Mouse (Mus musculus) lung, embryonic 15.5 days (tissue): ENCODE data around the gene Usp25. TPM values are rescaled to one million over a fixed set of nuclear protein-coding genes. Genes with fewer than 3 reads are reported as not detected.

Experiments
- ATAC-seq: fragments of 200-750 bp; cut with Nextera tagmentation; 2 replicates; pipeline ENCODE4 v1.8.0; 2017; ENCODE audit warnings: moderate number of reproducible peaks, borderline replicate concordance; ENCODE audit not compliant: low FRiP score, low TSS enrichment; ENCODE audit errors: extremely low read depth
- H3K27ac ChIP-seq: fragments of 300-500 bp; sonication (generic); 2 replicates; pipeline ENCODE4 v1.5.1; 2015; ENCODE audit warnings: moderate library complexity, mild to moderate bottlenecking, inconsistent platforms
- H3K27me3 ChIP-seq: fragments of 300-500 bp; sonication (generic); 2 replicates; pipeline ENCODE4 v1.6.1; 2015; ENCODE audit warnings: inconsistent platforms
- H3K36me3 ChIP-seq: fragments of 300-500 bp; sonication (generic); 2 replicates; pipeline ENCODE4 v1.6.1; 2015; ENCODE audit warnings: inconsistent platforms
- H3K4me1 ChIP-seq: fragments of 300-500 bp; sonication (generic); 2 replicates; pipeline ENCODE4 v1.6.1; 2015; ENCODE audit warnings: inconsistent platforms
- H3K4me2 ChIP-seq: fragments of 300-500 bp; sonication (generic); 2 replicates; pipeline ENCODE4 v1.6.1; 2015; ENCODE audit warnings: inconsistent platforms, mild to moderate bottlenecking, moderate library complexity
- H3K4me3 ChIP-seq: fragments of 300-500 bp; sonication (generic); 2 replicates; pipeline ENCODE4 v1.5.1; 2015; ENCODE audit warnings: mild to moderate bottlenecking, inconsistent platforms
- H3K9ac ChIP-seq: fragments of 300-500 bp; sonication (generic); 2 replicates; pipeline ENCODE4 v1.6.1; 2015; ENCODE audit warnings: inconsistent platforms
- H3K9me3 ChIP-seq: fragments of 300-500 bp; sonication (generic); 2 replicates; pipeline ENCODE4 v1.6.1; 2016; ENCODE audit warnings: inconsistent platforms
- WGBS: fragments of 180-500 bp; shearing (Covaris S2); methylation state at CpG from one replicate; pipeline ENCODE4 v1.1.7; 2015; 5-methylcytosine and 5-hydroxymethylcytosine counted together
- polyA plus RNA-seq: library from polyadenylated mRNA; unstranded; fragments of >200 nt; fragmentation: Nextera tagmentation; extraction: Ambion mirVana; gene quantifications from 2 replicates; pipeline ENCODE4 v1.2.1, GENCODE M21; 2015

Gene Usp25
- polyA plus RNA-seq, 1 experiment from 2014 or later, result 20.4 TPM

DNA sequence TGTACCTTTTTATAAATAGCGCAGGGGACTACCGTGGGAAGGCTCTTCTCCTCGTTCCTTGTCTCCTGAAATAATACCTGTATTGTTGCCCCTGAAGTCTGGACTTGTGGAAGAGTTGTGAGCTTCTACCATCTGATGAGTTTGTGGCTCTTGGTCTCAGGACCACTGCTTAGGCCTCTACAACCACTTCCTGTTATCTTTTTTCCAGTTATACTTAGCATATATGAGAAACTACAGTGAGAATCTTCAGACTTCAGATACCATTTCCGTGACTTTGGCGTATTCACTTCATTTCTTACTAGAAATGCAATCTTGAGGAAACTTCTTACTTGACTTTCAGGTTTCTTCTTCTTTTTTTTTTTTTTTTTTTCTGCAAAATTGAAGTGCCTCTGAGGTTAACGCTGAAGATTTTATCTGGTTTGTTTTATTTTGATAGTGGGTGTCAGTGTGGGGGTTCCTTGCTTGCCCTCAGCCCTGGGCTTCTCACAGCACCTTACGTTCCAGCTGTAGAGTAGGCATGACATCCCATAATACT lies 81.6 kb downstream of the Usp25 start:
- Histone ChIP-seq H3K36me3 (peaks cover 10% of the 10 kb centered on the region; the same call in 1 of the 2 replicates), H3K4me2 (no peak overlapping the region), H3K9ac (no peak overlapping the region), H3K9me3 (no peaks in the 10 kb centered on the region), H3K4me3 (no peak overlapping the region), H3K27ac (no peak overlapping the region), H3K4me1 (no peaks in the 10 kb centered on the region), H3K27me3 (no peaks in the 10 kb centered on the region)
- WGBS, result 84% methylated on average over 7 of the region's 7 CpGs
- no peak for ATAC-seq

DNA sequence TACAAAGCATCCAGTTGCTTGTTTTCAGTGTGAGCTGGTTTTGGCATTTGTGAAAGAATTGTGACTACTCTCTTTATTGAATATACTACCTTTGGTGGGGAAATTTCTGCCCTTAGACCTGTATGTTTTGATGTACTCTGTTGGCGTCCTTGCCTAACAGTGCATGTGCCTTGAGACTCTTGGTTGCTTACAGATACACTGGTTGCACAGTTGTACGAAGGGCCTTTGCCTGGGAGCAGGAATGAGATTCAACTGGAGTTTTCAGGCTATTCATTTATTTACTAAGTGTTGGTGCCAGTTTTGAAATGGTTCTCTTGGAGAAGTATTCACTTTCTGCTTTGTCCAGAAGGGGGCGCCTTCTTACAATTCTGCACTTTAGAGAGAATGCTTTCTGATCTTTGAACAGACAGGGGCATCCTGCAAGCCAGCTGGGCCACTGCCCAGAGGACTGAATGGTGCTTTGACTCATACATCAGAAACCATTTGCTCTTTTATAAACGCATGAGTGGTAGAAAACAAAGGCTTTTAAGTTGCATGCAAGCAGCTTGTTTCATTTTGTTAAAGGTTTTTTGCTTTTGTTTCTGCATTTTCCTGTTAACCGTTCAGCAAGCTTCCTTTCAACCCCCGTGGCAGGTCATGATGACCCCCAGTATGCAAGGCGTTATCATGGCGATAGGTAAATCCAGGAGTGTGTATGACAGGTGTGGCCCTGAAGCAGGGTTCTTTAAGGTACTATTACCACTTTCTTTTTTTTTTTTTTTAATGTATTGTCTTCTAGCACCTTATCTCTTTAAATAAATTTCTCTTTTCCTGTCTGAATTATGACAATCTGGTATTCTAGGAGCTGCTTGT lies 85.7 kb downstream of the Usp25 start:
- H3K27me3 ChIP-seq, result no peaks in the 10 kb centered on the region
- no peaks in the 10 kb centered on the region for H3K9me3 ChIP-seq
- no peak for ATAC-seq
- WGBS, result 63% methylated on average over 8 of the region's 8 CpGs
- H3K4me3 ChIP-seq, result no peak overlapping the region
- peaks cover 12% of the 10 kb centered on the region; the same call in 1 of the 2 replicates for H3K36me3 ChIP-seq
- no peaks in the 10 kb centered on the region for H3K4me1 ChIP-seq
- H3K9ac ChIP-seq, result no peak overlapping the region
- H3K27ac ChIP-seq, result no peak overlapping the region
- no peak overlapping the region for H3K4me2 ChIP-seq

DNA sequence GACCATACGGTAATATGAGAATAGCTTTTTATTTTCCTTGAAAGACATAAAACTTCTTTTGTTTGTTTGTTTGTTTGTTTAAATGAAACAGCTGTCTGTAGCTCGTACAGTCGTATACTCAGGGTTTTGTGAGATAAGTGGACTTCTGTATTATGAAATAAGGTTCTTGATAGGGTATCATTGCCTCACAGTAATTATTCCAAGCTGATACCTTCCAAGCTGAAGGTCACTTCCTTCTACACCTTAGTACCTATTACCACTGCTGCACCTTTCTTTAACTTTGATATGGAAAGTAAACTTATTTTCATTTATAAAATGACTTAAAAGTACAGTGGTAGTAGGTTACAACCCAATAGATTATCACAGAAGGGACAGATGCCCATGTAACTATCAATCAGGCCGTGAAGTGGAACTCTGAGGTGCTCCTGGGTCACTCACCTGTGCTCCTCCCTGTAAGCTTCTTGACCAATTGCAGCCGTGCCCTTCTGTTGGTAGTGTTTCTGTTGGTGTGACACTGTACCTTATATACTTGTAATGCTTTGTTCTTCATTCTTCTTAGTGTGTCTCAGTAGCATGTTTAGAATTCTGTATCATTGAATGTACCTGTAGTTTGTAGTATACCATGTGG lies 90.2 kb downstream of the Usp25 start:
- H3K4me1 ChIP-seq, result no peaks in the 10 kb centered on the region
- H3K36me3 ChIP-seq, result peaks cover 6% of the 10 kb centered on the region; the same call in 1 of the 2 replicates
- H3K27me3 ChIP-seq, result no peaks in the 10 kb centered on the region
- no peak overlapping the region for H3K27ac ChIP-seq
- no peak overlapping the region for H3K9ac ChIP-seq
- no peaks in the 10 kb centered on the region for H3K9me3 ChIP-seq
- no peak for ATAC-seq
- no peak overlapping the region for H3K4me3 ChIP-seq
- H3K4me2 ChIP-seq, result no peak overlapping the region
- 92% methylated on average over 5 of the region's 5 CpGs for WGBS

DNA sequence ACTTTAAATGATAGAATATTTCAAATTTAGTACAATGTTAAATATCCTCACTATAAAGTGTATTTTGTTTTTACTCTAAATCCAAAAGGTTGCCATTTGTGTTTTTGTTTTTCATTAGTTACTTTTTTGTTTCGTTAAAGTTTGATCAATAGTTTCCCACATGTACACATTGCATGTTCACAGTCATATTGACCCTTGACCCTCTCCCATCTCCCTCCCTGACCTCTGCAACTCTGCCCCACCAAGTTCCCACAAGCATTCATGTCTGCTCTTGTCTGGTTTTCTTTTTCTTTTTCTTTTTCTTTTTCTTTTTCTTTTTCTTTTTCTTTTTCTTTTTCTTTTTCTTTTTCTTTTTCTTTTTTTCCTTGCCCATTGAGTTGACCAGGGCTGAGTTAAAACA lies 97.8 kb downstream of the Usp25 start:
- Histone ChIP-seq H3K4me3 (no peak overlapping the region), H3K9ac (no peak overlapping the region), H3K36me3 (peaks cover 34% of the 10 kb centered on the region), H3K27ac (no peak overlapping the region), H3K4me1 (no peaks in the 10 kb centered on the region), H3K9me3 (no peaks in the 10 kb centered on the region), H3K27me3 (no peaks in the 10 kb centered on the region), H3K4me2 (no peak overlapping the region)
- WGBS, result 92% methylated on average over 1 of the region's 1 CpGs
- no peak for ATAC-seq

DNA sequence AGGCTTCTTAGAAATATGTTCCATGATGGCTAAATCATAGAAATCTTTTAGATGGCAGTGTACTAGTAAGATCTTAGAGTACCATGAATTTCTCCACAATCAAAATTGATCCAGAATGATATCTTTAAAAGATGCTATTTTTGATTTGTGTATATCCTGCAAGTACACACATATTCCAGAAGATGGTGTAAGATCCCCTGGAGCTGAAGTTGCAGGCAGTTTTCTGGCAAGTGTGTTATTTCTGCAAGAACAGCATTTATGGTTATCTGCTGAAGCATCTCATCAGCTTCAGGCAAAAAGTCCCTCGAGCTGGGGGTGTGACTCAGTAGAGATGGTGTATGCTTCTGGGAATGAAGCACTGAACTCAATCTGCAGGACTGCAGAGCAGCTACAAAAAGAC lies 112.4 kb downstream of the Usp25 start:
- no peak for ATAC-seq
- WGBS, result 45% methylated on average over 1 of the region's 1 CpGs
- Histone ChIP-seq H3K9me3 (no peaks in the 10 kb centered on the region), H3K27me3 (no peaks in the 10 kb centered on the region), H3K9ac (no peak overlapping the region), H3K4me2 (no peak overlapping the region), H3K27ac (no peak overlapping the region), H3K36me3 (no peaks in the 10 kb centered on the region), H3K4me3 (no peak overlapping the region), H3K4me1 (no peaks in the 10 kb centered on the region)

DNA sequence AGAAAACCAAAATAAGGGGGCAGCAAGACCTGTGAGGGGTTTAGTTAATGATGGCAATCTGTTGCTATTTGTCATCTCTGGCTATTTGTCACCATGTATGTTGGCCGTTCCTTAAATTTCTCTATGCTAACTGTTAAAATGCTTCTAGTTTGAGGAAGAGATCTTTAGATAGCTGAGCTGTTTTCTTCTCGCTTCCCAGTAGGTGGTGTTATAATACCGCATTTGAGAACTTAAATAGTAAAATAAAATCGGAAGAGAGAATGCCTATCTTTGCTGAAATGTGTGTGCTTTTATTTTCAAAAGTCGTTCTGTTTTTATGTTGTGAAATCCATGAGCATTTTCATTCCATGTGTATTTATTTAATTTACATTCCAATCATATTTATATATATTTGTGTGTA lies 115.2 kb downstream of the Usp25 start:
- Histone ChIP-seq H3K9me3 (no peaks in the 10 kb centered on the region), H3K36me3 (no peaks in the 10 kb centered on the region), H3K4me2 (no peak overlapping the region), H3K4me1 (no peaks in the 10 kb centered on the region), H3K27ac (no peak overlapping the region), H3K4me3 (no peak overlapping the region), H3K9ac (no peak overlapping the region), H3K27me3 (no peaks in the 10 kb centered on the region)
- ATAC-seq, result no peak
- 22% methylated on average over 5 of the region's 5 CpGs for WGBS

DNA sequence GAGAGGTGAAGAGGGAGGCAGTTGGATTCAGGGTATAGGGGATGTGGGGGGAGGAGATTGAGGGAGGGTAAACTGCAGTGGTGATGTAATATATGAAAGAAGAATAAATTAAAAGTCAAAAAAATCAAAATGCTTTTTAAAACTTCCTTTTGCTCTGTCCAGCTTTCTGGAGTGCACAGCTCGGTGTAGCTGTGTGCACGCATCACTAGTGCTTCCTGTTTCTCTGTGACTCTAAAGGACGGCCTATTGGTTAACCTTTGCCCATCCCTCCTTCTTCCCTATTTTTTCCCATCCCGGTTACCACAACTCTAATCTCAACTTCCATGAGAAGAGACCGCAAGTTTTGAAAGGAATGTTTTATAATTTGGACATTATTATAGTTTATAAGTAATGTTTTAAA lies 119.5 kb downstream of the Usp25 start:
- H3K27ac ChIP-seq, result no peak overlapping the region
- H3K36me3 ChIP-seq, result no peaks in the 10 kb centered on the region
- WGBS, result 76% methylated on average over 5 of the region's 5 CpGs
- H3K4me3 ChIP-seq, result no peak overlapping the region
- H3K9me3 ChIP-seq, result no peaks in the 10 kb centered on the region
- H3K4me2 ChIP-seq, result no peak overlapping the region
- H3K4me1 ChIP-seq, result no peaks in the 10 kb centered on the region
- no peak for ATAC-seq
- H3K27me3 ChIP-seq, result no peaks in the 10 kb centered on the region
- no peak overlapping the region for H3K9ac ChIP-seq

DNA sequence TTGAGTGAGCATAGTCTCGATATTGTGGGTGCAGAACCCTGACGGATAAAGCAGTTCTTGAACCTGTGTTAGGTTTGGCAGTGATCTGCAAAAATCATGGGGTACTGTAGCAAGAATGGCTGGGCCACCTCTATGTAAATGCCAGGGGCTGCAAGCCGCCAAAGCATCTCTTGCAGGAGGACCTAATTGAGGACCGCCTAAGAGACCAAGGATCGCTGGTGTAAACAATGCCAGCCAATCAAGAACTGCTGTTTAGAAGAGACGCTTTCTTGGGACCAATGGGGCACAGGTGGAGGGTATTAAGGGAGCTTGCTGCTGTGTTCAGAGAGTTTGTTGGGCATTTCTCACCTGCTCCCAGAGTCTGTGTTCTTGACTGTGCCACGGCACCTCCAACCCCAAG lies 127.1 kb downstream of the Usp25 start:
- no peaks in the 10 kb centered on the region for H3K4me1 ChIP-seq
- no peak for ATAC-seq
- no peak overlapping the region for H3K27ac ChIP-seq
- no peaks in the 10 kb centered on the region for H3K27me3 ChIP-seq
- H3K36me3 ChIP-seq, result no peaks in the 10 kb centered on the region
- no peak overlapping the region for H3K4me3 ChIP-seq
- no peaks in the 10 kb centered on the region for H3K9me3 ChIP-seq
- WGBS, result 85% methylated on average over 7 of the region's 7 CpGs
- H3K4me2 ChIP-seq, result no peak overlapping the region
- H3K9ac ChIP-seq, result no peak overlapping the region

DNA sequence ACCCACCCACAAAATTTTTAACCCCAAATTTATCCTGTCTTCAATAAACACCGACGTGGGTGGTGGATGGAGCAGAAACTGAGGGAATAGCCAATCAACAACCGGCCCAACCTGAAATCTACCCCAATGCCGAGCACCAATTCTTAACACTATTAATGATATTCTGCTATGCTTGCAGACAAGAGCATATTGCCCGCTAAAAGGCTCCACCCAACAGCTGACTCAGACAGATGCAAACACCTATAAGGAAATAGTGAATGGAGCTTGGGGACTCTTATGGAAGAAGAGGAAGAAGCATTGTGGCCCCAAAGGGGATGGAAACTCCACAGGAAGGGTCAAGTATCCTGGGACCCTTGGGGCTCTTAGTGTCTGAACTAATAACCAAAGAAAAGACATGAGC lies 133.3 kb downstream of the Usp25 start:
- H3K4me3 ChIP-seq, result no peak overlapping the region
- ATAC-seq, result no peak
- H3K9me3 ChIP-seq, result no peaks in the 10 kb centered on the region
- no peaks in the 10 kb centered on the region for H3K4me1 ChIP-seq
- no peak overlapping the region for H3K4me2 ChIP-seq
- H3K27ac ChIP-seq, result no peak overlapping the region
- H3K36me3 ChIP-seq, result no peaks in the 10 kb centered on the region
- no peaks in the 10 kb centered on the region for H3K27me3 ChIP-seq
- 91% methylated on average over 5 of the region's 5 CpGs for WGBS
- H3K9ac ChIP-seq, result no peak overlapping the region

DNA sequence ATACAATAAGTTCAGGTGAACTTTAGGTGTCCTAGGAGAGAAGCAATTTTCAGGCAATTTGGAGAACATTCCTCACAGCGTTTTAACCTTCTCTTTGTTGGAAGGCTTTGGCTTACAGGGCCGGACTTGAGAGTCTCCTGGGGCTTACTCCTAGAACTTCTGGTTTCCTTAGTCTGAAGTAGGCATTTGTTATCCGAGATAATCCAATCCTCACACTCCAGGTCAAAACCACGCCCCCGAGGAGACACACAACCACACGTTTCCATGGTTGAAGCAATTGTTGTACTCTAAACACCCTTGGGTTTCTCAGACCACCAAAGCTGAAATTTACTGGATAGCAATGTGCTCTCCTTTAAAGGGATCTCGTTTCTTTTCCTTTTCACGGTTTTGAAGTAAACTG lies 136.8 kb downstream of the Usp25 start:
- Histone ChIP-seq H3K9ac (no peak overlapping the region), H3K4me3 (no peak overlapping the region), H3K4me2 (no peak overlapping the region), H3K27me3 (no peaks in the 10 kb centered on the region), H3K4me1 (no peaks in the 10 kb centered on the region), H3K27ac (no peak overlapping the region), H3K9me3 (no peaks in the 10 kb centered on the region), H3K36me3 (no peaks in the 10 kb centered on the region)
- WGBS, result 63% methylated on average over 8 of the region's 8 CpGs
- ATAC-seq, result no peak

DNA sequence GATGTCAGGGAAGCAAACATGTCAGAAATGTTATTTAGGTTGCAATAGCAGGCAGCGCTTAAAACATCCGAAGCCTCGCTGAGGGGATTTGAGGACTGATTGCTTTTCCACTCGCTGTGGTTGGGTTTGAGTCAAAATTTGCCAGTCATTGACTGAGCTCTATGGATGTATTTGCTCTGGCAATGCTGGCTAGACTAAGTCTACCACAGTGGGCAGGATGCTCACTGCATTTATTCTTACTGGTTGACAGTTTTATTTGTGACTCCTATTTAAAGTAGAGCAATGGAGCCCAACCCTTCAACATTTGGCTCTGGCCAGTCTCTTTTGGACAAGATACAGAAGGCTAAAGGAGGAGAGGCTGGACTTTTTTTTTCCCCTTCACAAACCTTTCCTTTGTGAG lies 137.4 kb downstream of the Usp25 start:
- no peaks in the 10 kb centered on the region for H3K4me1 ChIP-seq
- H3K27ac ChIP-seq, result no peak overlapping the region
- H3K9me3 ChIP-seq, result no peaks in the 10 kb centered on the region
- H3K9ac ChIP-seq, result no peak overlapping the region
- no peaks in the 10 kb centered on the region for H3K27me3 ChIP-seq
- WGBS, result 77% methylated on average over 4 of the region's 4 CpGs
- H3K4me2 ChIP-seq, result no peak overlapping the region
- H3K36me3 ChIP-seq, result no peaks in the 10 kb centered on the region
- ATAC-seq, result no peak
- H3K4me3 ChIP-seq, result no peak overlapping the region

DNA sequence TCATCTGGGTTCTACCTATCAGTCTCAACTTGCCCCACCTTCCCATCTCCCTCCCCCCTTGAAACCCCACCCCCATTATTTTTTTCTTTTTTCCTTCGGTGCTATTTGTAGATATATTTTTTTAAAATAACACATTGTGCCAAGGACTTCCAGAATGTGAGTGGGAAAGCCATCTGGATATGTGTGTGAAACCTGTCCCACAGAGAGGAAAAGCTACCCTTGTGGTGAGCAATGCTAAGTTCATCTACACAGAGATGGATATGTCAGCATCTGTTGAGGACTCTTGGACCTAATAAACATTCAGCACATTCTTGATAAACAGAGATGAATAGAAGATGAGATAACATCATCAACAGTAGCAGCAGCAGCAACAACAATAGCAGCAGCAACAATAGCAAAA lies 138.8 kb downstream of the Usp25 start:
- H3K9ac ChIP-seq, result no peak overlapping the region
- 85% methylated on average over 1 of the region's 1 CpGs for WGBS
- ATAC-seq, result no peak
- H3K9me3 ChIP-seq, result no peaks in the 10 kb centered on the region
- no peak overlapping the region for H3K27ac ChIP-seq
- no peaks in the 10 kb centered on the region for H3K27me3 ChIP-seq
- no peaks in the 10 kb centered on the region for H3K36me3 ChIP-seq
- H3K4me1 ChIP-seq, result no peaks in the 10 kb centered on the region
- no peak overlapping the region for H3K4me3 ChIP-seq
- H3K4me2 ChIP-seq, result no peak overlapping the region
